Mouse (Mus musculus) left cerebral cortex, postnatal 4 days (tissue): ENCODE results near the gene 1700030K09Rik. TPM values are rescaled to one million over a fixed set of nuclear protein-coding genes. Genes with fewer than 3 reads are reported as not detected.
A peak's percentile ranks its signal among the peaks of the same experiment; 100 is the strongest.

Experiments
- DNase-seq: peaks from one replicate; pipeline ENCODE4 v3.0.0-alpha.2; 2022
- intact Hi-C: fragments of 180-260 bp; cut with DNase I; formaldehyde crosslinking; loops from one replicate; pipeline ENCODE4 v1.15.1; 2025
- total RNA-seq, 2 experiments: library from RNA; stranded (reverse); gene quantifications; 2 replicates each; pipeline ENCODE4 v1.2.3; 2021

1700030K09Rik gene
- 10 to 100 TPM; 14.1 to 15.5 TPM for total RNA-seq

DNA sequence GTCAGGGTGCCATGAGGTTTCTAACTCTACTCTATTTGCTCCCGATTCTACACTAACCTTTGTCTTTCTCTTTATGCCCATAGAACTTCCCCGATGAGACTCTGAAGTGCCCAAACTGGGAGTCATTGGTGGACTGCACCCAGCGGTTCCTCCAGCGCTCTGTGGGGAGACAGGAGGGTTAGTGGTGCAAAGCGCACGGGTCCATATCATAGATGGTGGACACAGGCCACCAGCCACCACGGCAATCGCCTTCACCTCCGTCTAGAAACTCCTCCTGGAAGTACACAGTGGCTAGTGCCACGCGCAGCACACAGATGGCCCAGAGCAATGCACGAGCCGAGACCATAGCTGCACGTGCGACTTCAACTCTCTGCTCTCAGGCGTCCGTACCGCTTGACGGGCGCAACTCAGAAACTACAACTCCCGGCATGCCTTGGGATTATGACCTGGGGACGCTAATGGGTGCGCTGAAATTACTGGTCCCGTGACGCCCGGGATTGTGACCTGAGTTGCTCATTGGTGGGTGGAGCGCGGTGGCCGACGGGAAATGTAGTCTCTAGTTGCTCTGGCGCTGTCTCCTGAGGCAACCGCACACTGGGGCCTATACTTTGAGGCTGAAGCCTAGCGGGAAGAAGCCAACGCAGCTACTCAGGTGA is at the start of gene 1700030K09Rik, which contains the start of gene Calr3:
1700030K09Rik (plus strand) TSS at position 543 of the 656 bp plus-strand sequence.
Calr3 (minus strand) TSS at position 533 of the 656 bp plus-strand sequence.
- intact Hi-C loops: no loop called here
- peak; percentile 98 for DNase-seq

DNA sequence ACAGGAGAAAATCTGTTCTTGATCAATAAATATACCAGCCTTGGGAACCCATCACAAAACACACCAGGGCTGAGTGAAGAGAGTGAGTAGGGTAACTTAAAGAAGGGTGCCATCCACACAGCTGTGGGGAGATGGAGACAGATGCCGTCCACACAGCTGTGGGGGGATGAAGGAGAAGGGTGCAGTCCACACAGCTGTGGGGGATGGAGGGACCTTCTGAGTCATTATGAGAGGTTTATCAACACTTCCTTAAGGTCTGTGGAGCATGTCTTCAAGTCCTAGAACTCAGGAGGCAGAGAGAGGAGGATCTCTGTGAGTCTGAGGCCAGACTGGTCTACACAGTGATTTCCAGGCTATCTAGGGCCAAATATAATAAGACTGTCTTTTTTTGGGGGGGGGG is 42.3 kb upstream of the 1700030K09Rik start:
- intact Hi-C loops: no loop called here
- no peak for DNase-seq

DNA sequence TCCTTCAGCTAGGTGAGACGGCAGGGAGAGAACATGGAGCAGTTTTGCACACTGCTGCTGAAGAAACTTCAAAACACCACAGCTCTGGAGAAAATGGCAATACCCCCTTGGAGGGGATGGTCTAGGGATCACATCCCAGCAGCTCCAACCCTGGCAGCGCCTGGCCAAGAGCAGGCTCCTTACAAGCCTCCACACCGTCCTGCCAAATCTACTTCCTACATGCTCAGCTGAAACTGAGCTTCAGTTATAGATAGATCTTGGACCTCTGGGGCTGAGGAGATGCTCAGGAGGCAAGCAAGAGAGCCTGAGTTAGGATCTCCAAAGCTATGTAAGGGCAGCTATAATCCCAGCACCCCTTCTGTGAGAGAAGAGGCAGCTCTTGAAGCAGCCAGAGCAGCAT is 40.7 kb upstream of the 1700030K09Rik start:
- DNase-seq: no peak
- intact Hi-C loops: no loop called here

DNA sequence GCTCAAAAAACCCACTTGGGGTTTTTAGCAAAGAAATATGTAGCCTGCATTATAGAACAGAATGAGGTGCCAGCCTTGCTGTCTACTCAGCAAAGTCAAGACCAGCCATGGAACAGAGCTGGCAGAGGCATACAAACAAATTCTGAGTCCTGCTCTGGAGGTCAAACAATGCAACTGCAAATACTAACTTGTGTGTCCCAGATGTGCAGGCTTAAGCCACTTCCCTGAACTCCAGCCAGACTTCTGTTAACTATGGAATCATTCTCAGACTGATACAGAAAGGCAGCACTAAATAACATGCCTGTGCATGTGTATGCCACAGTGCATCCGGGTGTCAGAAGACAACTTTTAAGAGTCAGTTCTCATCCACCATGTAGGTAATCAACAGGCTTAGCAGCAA is 35.8 kb upstream of the 1700030K09Rik start:
- no peak for DNase-seq
- intact Hi-C loops: no loop called here

DNA sequence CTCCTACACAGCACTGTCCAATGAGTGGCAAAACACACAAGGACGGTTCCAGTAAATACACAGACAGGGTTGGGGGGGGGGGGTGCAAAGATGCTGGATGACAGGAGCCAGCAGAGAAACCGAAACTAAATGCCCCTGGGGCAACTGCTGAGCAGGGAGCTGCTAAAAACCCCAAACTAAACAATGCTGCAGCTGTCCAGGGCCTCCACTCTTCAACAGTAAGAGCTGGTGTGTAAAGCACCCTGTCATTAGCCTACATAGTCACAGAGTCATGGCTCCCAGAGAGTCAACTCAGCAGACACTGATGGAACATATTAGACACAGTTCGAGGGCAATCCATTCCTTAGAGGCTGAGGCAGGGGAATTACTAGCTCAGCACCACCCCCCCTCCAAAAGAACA is 34.2 kb upstream of the 1700030K09Rik start:
- DNase-seq: no peak
- intact Hi-C loops: no loop called here

DNA sequence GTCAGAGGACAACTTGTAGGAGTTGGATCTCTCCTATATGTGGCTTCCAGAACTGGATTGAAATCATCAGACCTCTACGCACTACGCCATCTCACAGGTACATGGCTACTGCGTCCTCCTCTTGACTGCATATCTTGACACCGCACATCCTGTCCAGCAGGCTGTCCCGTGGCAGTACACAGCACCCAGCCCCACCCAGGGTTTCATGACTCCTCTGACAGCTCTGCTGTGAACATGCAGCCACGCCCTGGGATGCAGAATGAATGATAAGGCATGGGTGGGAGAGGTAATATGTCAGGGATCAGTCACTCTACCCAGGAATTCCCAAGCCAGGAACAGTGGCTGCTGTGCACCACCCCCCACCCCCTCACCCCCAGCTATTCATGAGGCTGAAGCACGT is 29.8 kb upstream of the 1700030K09Rik start:
- no peak for DNase-seq
- intact Hi-C loops: no loop called here

DNA sequence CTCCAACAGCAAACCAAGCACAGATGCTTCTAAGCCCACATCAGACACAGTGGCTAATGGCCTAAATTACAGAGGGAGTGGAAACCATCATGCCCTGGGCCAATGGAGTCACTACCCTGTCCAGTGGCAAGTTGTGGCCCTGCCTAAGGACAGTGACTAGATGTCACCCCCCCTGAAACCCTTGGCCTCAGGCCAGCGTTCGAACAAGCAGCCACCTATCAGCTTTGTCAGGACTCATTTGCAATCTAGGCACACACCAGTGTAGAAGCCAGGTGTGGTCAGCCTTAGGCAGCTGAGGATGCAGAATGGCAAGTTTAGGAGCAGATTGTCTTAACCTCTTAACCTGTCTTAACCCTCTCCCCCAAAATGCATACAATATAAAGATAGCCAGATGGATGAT is 28.4 kb upstream of the 1700030K09Rik start:
- no peak for DNase-seq
- intact Hi-C loops: no loop called here

DNA sequence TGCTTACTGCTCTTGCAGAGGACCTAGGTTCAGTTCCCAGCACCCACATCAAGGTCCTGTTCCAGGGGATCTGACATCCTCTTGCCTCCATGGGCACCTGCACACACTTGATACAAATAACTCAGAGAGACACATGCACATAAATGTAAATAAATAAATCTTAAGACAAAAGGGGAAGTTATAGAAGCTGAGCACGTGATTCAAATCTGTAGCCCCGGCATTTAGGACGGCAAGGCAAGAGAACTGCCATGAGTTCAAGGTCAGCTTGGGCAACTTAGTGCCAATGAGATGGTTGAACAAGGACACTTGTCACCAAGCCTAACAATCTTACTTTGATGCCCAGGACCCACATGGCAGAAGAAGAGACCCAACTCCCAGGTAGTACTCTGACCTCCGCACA is 25.6 kb upstream of the 1700030K09Rik start:
- intact Hi-C loops: no loop called here
- DNase-seq: no peak

DNA sequence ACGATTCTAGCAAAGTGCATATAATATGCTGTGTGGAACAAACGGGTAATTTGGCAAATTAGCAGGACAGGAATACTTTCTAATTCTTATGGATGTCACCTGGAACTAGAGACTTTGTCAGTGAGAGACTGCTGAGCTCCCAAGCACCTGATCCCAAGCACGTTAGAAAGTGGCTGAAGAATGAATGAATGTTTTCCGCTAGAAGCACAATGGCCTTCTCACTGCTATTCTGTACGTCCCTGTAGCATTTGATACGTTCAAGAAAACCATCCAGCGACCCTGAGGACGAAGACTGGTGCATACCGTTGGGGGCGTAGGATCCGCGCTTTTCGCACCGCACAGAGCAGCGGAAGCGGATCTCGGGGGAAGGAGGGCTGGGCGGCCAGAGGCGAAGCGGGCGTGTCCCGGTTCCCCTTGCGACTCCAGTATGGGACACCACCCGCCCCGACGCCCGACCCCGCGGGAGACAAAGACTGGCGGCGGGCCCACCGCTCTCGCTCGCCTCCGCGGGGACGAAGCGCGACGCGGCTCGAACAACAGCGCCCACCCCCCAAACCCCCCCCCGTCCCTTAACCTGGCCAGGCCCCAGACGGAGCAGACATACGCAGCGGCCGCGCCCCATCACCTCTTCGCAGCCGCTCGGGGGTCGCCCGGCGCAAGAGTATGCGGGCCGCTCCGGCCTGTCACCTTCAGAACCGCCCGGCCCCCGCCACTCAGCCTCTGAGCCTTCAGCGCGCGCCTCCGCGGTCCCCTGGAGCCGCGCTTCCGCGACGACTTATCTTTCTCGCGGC is 22.9 kb upstream of the 1700030K09Rik start:
- DNase-seq: peak; percentile 55
- intact Hi-C loops: no loop called here

DNA sequence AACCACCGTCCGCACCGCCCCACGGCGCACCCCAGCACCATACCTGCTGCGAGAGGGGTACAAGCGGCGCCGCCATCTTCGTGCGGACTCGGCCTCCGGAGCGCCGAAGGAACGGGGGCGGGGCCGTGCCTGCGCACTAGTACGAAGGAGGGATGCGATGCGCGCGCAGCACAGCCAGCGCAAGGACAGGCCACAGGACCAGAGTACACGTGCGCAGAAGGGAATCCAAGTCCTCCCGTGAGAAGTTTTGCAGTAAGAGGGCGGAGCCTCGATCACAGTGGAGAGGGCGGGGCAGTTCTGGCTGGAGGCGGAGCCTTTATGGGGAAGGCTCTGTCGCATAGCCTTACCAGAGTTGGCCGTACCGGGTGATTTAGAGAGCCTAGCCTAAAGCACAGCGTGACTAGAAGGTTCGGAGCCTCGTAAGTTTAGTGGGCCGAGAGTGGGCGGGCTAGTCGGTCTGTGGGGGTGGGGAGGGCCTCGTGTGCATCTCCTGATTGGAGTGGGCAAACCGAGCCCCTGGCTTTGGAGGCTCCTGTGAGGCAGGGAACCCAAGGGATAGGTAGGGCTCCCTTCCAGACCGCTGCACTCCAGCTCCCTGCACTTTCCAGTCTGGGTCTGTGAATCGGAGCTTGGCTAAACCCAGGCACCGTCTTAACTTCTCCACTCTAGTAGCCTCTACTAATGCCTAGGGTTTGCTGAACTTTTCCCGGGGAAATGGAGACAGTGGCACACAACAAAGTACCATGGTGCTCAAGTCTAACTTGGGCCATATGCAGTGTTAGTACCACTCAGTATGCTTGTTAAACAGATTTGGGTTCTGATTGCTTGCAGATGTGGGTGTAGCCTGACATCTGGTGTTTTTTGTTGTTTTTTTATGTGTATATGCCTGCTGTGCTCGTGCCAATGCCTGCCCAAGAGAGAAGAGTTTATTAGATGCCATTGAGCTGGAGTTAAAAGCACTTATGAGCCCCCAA is 22.0 kb upstream of the 1700030K09Rik start, which contains the start of gene Eps15l1:
Eps15l1 (minus strand) TSS at position 99 of the 974 bp plus-strand sequence.
- peak; percentile 99 for DNase-seq
- intact Hi-C loops: no loop called here

DNA sequence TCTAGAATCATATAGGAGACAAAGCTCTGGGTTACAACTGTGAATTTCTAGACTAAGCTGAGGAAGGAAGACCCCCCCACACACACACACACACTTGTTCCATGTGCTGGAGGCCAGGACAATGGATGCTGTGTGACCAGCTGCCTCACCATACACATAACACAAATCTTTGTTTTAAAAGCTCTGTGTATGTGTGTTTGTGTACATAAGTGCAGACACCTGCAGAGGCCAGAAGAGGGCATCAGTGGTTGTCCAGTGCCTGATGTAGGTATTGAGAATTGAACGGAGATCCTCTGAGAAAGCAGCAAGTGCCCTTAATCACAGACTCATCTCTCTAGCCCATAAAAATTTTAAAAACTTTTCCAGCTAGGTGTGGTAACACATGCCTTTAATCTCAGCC is 20.8 kb upstream of the 1700030K09Rik start:
- no peak for DNase-seq
- intact Hi-C loops: no loop called here

DNA sequence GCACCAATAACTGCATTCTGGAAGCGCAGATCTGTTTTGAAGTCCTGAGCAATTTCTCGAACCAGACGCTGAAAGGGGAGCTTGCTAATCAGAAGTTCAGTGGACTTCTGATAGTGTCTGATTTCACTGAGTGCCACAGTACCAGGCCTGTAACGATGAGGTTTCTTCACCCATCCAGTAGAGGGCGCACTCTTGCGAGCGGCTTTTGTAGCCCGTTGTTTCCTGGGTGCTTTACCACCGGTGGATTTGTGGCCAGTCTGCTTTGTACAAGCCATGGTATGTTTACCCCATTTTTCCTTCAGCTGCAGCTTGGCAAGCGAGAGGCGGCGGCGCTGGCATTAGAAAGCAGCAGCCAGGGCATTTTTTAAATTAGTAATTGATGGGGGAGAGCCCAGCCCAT is 14.0 kb upstream of the 1700030K09Rik start:
- no peak for DNase-seq
- intact Hi-C loops: no loop called here

DNA sequence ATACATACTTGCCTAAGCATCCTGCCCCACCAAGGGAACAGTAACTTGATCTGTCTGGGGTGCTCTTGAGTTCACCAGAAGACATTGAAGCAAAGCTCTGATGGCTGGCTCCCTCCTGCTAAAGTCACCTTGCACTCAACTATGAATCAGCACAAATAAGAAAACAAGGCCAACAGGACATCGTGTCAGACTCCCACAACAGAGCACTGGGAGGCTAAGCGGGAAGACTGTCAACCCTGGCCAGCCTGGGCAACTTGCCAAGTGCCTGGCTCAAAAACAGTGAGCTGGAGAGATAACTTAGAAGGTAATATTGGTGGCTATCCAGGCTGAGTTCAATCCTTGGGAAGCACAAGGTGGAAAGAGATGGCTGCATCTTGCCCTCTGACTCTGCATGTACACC is 8.7 kb upstream of the 1700030K09Rik start:
- intact Hi-C loops: no loop called here
- peak; percentile 55 for DNase-seq

DNA sequence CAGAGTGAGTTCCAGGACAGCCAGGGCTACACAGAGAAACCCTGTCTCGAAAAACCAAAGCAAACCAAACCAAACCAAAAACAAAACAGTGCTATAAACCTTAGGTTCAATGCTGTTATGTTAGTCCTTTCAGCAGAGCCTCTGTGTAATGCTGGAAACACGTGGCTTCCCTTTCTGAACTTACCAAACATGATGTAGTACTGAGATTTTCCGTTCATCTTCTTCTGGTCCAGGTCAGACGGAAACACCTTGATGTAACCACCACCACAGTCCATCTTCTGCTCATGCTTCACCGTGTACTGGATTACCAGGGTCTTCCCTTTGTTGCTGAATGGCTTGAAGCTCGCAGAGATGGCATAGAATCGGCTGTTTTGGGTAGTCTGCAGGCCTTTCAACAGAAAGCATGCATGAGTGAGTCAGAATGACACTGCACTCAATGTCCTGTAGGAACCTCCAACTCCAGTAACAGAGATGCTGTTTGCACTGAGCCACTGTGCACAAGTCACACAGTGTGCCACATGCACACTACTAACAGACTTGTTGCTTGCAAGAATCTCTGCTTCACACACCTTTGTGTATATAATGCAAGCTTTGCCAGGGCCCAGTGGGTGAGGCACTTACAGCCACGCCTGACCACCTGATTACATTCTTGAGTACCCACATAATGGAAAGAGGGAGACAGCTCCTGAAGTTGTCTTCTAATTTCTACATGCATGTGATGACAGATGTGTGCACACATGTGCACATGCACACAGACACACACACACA is 5.2 kb upstream of the 1700030K09Rik start:
- DNase-seq: no peak
- intact Hi-C loops: no loop called here

DNA sequence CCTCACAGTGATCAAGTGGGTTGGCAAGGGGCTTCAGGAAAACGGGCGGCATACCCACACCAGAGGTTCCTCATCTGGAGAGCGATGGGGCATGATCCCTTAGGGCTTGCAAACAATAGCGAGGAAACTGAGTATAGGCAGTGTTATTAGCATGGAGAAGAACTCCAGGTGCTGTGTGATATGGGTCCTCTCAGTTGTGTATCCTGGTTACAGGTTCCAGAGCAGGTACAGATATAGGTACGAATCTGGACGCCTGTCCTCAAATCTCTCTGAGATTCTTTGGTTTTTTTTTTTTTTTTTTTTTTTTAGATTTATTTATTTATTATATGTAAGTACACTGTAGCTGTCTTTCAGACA is 292 bp downstream of the 1700030K09Rik start:
- intact Hi-C loops: no loop called here
- no peak for DNase-seq

DNA sequence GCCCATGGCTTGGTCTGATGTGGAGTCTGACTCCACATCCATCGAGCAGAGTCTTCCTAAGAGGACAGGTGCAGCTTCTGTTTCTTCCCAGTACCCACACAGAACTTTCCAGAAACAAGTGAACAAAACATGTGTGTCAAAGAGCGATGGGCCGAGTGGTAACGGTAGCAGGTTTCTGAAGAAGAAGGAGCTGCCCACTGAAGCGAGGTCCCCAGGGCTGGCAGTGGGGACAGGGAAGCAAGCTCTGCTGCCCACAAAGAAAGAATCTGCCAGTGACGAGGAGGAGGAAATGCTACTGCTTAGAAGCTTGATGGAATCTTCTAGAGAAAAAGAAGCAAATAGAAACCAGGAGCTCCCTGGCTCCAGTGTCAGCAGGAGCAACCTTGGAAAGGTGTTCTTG is 1.4 kb downstream of the 1700030K09Rik start:
- DNase-seq: no peak
- intact Hi-C loops: no loop called here

DNA sequence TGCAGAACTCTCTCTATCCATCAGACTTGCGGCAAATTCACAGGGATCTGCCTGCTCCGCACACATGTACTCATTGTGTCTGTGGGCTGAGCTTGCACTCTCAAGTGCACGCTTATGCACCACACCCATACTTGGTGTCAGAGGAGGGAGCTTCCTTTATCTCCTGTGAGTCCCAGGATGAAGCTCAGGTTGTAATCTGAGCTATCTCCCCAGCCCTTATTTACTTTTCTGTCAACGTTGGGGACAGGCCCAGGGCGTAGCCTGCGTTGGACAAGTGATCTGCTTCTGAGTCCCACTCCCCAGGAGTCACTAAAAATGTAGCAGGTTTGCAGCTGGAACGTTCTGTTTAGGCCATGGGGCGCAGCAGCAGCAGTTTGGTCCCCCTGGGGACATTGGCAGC is 7.8 kb downstream of the 1700030K09Rik start:
- intact Hi-C loops: no loop called here
- no peak for DNase-seq

DNA sequence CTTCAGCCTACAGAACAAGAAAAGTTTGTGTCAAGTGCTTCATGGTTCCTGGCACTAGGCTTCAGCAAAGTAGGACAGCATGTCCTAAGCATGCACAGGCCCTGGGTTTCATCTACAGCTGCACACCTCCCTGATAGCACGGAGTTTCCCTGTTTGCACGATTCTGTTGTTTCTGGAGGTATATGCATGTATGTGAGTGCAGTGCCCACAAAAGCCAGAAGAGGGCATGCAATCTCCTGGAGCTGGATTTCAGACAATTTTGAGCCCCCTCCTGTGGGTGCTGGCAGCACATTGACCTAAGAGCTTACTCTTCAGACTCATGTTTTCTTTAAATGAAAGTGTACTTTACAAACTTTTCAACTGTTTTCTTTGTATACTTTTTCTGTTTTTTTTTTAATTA is 10.2 kb downstream of the 1700030K09Rik start:
- no peak for DNase-seq
- intact Hi-C loops: no loop called here

DNA sequence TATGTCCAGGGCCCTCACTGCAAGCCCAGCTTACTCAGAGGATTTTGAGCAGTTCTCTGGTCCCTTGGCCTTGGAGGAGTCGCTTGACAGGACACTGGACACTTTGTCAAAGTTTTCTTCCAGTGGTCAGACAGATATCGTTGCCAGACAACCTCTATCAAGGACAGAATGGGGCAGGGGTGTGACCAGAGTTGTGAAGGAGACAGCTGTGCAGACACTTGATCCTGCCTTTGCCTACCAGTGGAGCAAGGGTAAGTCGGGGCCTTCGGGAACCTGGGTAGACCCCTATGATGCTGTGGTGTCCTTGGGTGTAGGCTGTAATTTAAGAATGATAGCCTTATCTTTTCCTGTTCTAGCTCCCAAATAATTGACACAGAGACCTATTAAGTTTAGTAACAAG is 11.6 kb downstream of the 1700030K09Rik start:
- no peak for DNase-seq
- intact Hi-C loops: no loop called here

DNA sequence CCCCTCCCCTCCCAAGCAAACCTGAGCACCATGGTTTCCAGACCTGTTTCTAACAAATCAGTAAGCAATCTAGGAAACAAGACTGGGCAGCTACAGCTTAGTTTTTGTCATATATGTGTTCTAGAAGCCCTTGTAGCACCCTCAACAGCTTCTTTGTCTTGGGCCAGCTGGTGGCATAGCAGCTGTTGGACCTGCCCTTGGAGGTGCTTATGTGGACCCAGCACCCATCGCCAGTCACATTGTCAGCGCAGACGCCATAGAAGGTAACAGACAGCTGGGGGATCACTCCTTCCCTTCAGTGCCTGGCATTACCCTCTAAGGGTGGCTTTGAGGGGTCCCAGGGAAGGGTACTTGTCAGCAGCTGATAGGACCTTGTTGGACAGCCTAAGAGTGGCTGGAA is 14.1 kb downstream of the 1700030K09Rik start:
- DNase-seq: no peak
- intact Hi-C loops: no loop called here
